Mouse (Mus musculus) macrophage (primary cell): Measurements from ENCODE around the gene Orc2. TPM values are rescaled to one million over a fixed set of nuclear protein-coding genes. Genes with fewer than 3 reads are reported as not detected.

Experiments
- H3K27ac ChIP-seq: fragments of 350-480 bp; formaldehyde crosslinking; 2 replicates; pipeline ENCODE4 v1.9.0; 2021
- H3K36me3 ChIP-seq: fragments of 350-480 bp; formaldehyde crosslinking; 2 replicates; pipeline ENCODE4 v1.9.0; 2021; ENCODE audit errors: inconsistent target
- H3K4me3 ChIP-seq: fragments of 350-480 bp; formaldehyde crosslinking; 2 replicates; pipeline ENCODE4 v1.9.0; 2021; ENCODE audit errors: inconsistent target
- H3K79me2 ChIP-seq: fragments of 350-480 bp; formaldehyde crosslinking; 2 replicates; pipeline ENCODE4 v1.9.0; 2021; ENCODE audit errors: inconsistent target
- WGBS: methylation state at CpG from one replicate; pipeline ENCODE4 v1.1.7; 2026; ENCODE audit warnings: inconsistent platforms; ENCODE audit not compliant: missing documents; 5-methylcytosine and 5-hydroxymethylcytosine counted together
- polyA plus RNA-seq: library from polyadenylated mRNA; stranded (reverse); fragments of 250-400 nt; gene quantifications from 3 replicates; pipeline ENCODE4 v1.2.4, GENCODE M21; 2018; ENCODE audit warnings: inconsistent platforms
- total RNA-seq, 78 experiments: library from RNA; depleted of rRNA; stranded (reverse); fragments of 250-400 nt; gene quantifications; 1 replicate in 9 of 78; 2 replicates in 24 of 78; 3 replicates in 43 of 78; 4 replicates in 2 of 78; pipeline ENCODE4 v1.2.4; 2018; ENCODE audit warnings: inconsistent platforms in 56 of 78

Orc2 gene
- 10 to 100 TPM in 24 of 26 experiments, 1 to 10 TPM in 2; 8.0 to 72.6 (median 29.9) TPM for total RNA-seq (2018; cell fraction: chromatin; rRNA removed)
- total RNA-seq (2018; cell fraction: cytosol; rRNA removed): 10 to 100 TPM; 10.0 to 21.4 (median 16.9) TPM
- 10 to 100 TPM in 16 of 26 experiments, 1 to 10 TPM in 10; 5.2 to 73.3 (median 16.4) TPM for total RNA-seq (2018; cell fraction: nucleus; rRNA removed)
- 16.3 to 31.3 TPM (median 19.8 TPM) in 3 replicates for polyA plus RNA-seq

DNA sequence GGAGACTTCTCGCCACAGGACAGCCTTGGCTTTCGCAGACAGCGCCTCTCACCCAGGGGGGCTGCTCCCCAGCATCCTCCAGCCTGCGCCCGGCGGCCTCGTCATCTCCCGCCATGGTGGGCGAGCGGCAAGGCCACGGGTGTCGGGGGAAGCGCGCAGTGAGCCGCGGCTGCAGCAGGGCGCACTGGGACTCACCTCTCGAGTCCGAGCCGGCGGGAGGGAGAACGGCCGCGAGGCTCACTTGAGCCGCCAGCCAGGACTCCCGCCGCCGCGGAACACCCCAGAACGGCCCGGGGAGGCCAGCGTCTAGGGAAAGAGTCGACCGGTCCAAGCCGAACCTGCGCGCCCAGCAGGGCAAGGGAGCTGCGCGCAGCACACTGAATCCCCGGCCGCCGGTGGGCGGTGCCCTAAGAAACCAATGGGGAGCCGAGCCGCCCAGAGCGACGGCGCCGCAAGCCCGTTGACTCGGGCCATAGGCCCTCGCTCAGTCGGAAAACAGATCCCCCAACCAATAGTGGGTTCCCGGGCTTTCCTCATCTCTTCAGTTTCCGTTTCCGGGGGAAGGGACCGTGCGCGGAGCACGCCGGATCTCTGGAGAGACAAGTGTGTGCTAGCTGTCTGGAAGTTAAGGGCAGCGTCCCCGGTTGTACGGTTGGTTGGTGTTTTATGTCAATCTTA is at the start of gene Orc2:
Gene Orc2 (minus strand): TSS at position 533 of the 678 bp plus-strand sequence.
- 1% methylated on average over 61 of the region's 64 CpGs for WGBS
- Histone ChIP-seq H3K36me3 (peaks cover 7% of the 10 kb centered on the region; the same call in 1 of the 2 replicates), H3K4me3 (peak within 1 kb of the TSS; percentile 85), H3K27ac (no peak within 1 kb of the TSS), H3K79me2 (peaks cover 42% of the 10 kb centered on the region)

DNA sequence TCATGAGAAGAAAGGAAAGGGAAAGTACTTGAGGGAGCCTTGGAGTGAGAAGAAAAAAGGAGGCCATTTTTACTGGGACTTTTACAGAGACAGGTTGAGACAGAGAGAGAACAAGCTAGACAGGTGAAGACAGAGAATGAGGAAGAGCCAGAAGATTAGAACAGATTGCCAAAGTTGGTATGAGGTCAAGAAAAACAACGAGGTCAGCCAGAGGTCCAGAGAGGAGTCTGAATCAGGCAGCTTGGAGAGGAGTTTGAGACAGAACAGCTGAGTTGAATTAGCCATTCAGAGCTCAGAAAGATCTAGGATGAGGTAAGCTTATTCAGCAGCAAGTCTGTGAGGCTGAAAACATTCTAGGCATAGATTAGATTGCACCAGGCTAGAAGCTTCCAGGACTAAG is 36.5 kb upstream of the Orc2 start:
- 93% methylated on average over 1 of the region's 1 CpGs for WGBS
- H3K36me3 ChIP-seq: peaks cover 34% of the 10 kb centered on the region

DNA sequence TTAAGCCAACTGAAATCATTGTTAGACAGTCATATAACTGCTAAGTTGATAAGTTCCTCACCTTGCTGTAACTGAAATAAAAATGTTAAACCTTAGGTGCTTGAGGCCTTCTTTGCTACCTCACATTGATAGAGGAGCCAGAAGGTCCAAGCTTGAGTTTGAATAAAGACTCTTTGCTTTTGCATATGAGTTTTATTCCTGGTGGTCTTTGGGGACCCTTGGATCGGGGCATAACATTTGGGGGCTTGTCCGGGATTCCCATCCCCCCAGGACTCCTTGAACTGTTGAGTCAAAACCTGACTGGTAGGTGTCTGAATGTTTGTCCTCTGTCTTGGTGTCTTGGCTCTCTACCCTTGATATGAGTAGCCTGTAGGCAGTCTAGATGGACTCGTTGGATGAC is 2.3 kb upstream of the Orc2 start:
- H3K36me3 ChIP-seq: no peaks in the 10 kb centered on the region
- H3K27ac ChIP-seq: no peak overlapping the region
- H3K4me3 ChIP-seq: no peak overlapping the region
- peaks cover 26% of the 10 kb centered on the region for H3K79me2 ChIP-seq
- 93% methylated on average over 3 of the region's 3 CpGs for WGBS

More for the DNA sequence above, 36.5 kb upstream of the Orc2 start:
- H3K4me3 ChIP-seq: no peak overlapping the region
- H3K79me2 ChIP-seq: no peaks in the 10 kb centered on the region
- H3K27ac ChIP-seq: no peak overlapping the region

DNA sequence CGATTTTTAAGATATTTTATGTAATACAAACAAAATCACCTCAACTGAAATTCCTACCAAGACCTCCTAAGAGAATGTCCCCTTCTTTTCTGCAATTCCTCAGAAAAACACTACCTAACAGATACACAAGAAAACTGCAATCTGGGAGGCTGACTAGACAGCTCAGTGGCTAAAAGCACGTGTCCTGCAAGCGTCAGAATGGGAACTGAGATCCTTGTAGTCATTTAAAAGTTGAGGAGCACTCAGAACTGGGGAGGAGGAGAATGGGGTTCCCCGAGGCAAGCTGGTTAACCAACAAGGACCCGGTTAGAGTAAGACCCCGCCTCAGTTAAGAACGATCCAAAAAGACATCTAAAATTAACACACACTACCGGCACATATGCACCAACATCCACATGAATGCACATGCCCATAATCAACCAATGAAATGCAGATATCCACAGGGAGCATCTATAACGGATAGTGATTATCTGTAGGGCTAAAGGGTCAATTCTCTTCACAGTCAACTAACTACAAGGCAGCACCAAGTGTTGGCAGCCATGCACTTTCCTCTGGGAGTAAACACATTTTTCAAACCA is 1.0 kb downstream of the Orc2 start:
- Histone ChIP-seq H3K79me2 (peaks cover 42% of the 10 kb centered on the region), H3K27ac (no peak overlapping the region), H3K4me3 (peak overlapping the region; percentile 85), H3K36me3 (peaks cover 12% of the 10 kb centered on the region; the same call in 1 of the 2 replicates)
- 15% methylated on average over 9 of the region's 9 CpGs for WGBS

DNA sequence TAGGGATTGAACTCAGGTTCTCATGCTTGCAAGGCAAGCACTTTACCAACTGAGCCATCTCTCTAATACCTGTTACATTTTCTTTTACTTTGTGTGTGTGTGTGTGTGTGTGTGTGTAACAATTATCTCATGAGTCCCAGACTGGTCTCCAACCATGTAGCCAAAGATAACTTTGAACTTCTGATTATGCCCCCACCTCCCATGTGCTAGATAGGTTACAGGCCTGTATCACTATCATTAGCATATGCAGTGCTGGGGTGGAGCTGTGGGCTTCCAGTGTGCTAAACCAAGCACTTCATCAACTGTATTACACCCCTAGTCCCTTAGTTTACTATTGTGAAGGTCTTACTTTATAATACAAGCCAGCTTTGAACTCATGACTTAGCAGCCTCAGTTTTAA is 1.8 kb downstream of the Orc2 start:
- Histone ChIP-seq H3K36me3 (peaks cover 12% of the 10 kb centered on the region; the same call in 1 of the 2 replicates), H3K27ac (no peak overlapping the region), H3K79me2 (peaks cover 42% of the 10 kb centered on the region), H3K4me3 (no peak overlapping the region)

DNA sequence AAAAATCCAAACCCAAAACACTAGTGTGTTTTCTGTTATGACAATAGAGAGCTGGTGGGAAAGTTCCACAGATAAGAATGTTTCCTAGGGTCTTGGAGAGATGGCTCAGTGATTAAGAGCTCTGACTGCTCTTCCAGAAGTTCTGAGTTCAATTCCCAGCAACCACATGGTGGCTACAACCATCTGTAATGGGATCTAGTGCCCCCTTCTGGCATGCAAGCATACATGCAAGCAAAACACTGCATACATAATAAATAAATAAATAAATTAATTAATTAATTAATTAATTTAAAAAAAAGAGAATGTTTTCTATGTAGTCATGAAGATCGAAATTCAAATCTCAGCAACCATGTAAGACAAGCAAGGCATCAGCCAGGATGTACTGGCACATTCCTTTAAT is 6.2 kb downstream of the Orc2 start:
- H3K36me3 ChIP-seq: peaks cover 25% of the 10 kb centered on the region
- WGBS: 100% methylated on average over 1 of the region's 1 CpGs
- no peak overlapping the region for H3K4me3 ChIP-seq
- H3K79me2 ChIP-seq: peaks cover 31% of the 10 kb centered on the region
- no peak overlapping the region for H3K27ac ChIP-seq

DNA sequence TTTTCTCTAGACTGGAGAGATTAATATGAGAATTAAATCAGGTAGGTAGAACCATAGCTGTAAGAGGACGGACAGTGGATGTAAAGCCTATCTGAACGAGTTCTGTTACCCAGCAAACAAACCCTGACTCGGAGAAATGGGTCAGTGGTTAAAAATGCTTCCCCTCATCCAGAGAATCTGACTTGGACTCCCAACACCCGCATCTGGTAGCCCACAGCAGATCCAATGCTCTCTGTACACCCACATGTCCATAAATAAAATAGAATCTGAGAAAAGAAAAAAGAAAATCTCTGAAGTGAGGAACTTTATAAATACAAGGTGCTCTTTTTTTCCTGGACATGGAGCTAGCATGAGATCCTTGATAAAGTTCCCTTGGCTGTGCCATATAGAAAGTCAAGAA is 7.2 kb downstream of the Orc2 start:
- Histone ChIP-seq H3K27ac (no peak overlapping the region), H3K4me3 (no peak overlapping the region), H3K36me3 (peaks cover 29% of the 10 kb centered on the region), H3K79me2 (peaks cover 20% of the 10 kb centered on the region)
- whole genome bisulfite sequencing: 87% methylated on average over 4 of the region's 4 CpGs

DNA sequence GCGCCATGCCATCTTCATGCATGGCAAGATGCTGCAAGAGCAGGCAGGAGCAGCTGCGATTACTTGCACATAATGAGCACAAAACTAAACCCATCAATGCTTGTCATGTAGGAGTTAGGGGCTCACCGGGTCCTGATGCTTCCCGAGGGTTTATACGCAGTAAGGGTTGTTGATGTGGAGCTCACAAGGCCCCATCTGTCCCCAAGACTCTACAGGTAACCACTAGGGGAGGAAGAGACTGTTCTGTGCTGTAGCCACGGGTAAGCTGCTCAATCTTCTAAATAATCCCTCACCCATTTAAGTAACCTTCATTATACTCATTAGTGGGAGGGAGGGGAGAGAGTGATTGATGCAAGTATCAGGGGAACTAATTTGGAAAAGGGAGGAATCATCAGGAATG is 9.3 kb downstream of the Orc2 start:
- WGBS: 98% methylated on average over 6 of the region's 6 CpGs
- Histone ChIP-seq H3K36me3 (peaks cover 35% of the 10 kb centered on the region), H3K79me2 (peaks cover 3% of the 10 kb centered on the region; the same call in 1 of the 2 replicates)

DNA sequence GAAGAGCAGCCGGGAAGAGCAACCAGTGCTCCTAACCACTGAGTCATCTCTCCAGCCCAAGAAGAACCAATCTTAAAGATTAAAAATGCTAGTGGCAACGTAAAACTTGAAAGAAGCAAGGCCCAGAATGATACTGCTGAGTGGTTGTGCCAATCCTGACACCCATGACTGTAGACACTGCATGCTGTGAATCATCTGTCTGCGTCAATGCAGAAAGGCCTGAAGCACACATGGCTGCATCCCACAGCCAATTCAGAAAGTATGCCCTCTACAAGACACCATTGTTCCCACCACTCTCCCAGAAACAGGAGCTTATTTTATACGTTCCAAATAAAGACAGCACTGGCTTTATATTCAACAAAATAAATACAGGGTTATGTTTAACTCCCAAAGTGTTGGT is 22.3 kb downstream of the Orc2 start:
- peaks cover 33% of the 10 kb centered on the region; the same call in 1 of the 2 replicates for H3K36me3 ChIP-seq
- WGBS: 94% methylated on average over 4 of the region's 4 CpGs
- H3K4me3 ChIP-seq: no peak overlapping the region

More for the DNA sequence above, 9.3 kb downstream of the Orc2 start:
- H3K4me3 ChIP-seq: no peak overlapping the region
- H3K27ac ChIP-seq: no peak overlapping the region

DNA sequence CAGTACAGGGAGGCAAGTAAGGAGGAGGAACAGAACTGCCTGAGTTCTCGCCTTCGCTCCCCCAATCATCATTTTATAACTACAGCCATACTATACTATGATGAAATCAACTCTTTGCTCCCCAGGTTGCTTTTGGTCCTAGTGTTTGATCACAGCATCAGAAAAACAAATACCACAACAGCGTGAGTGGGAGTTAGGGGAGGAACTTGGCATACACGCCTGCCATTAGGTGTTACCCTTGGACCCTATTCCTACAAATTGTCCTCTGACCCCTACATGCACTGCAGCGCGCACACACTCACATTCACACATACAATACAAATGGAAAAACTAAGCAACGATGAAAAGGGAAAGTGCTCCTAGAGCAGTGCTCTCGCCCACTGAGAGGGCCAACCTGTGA is 29.2 kb downstream of the Orc2 start:
- Histone ChIP-seq H3K36me3 (peaks cover 52% of the 10 kb centered on the region), H3K4me3 (no peak overlapping the region), H3K79me2 (no peaks in the 10 kb centered on the region), H3K27ac (no peak overlapping the region)
- 96% methylated on average over 6 of the region's 8 CpGs for WGBS

More for the DNA sequence above, 22.3 kb downstream of the Orc2 start:
- Histone ChIP-seq H3K27ac (no peak overlapping the region), H3K79me2 (no peaks in the 10 kb centered on the region)

DNA sequence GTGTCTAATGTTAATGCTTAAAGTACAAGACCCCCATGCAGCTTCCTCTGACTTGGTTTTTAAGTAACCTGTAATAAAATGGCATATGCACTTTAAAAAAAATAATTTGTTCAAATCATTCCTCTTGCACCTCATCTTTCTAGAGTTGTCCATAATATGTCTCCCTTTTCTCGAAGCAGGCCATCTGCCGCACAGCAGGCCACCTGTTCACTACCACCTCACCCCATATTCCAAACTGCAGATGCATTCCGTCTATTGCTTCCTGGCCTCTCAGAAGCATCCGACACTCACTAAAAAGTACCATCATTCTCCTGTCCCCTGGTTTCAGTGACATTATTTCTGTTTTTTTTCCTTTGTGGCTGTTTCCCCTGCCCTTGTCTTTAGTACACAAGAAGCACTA is 39.3 kb downstream of the Orc2 start:
- 98% methylated on average over 4 of the region's 4 CpGs for WGBS
- H3K36me3 ChIP-seq: peaks cover 59% of the 10 kb centered on the region
- H3K79me2 ChIP-seq: no peaks in the 10 kb centered on the region
- no peak overlapping the region for H3K27ac ChIP-seq
- no peak overlapping the region for H3K4me3 ChIP-seq

DNA sequence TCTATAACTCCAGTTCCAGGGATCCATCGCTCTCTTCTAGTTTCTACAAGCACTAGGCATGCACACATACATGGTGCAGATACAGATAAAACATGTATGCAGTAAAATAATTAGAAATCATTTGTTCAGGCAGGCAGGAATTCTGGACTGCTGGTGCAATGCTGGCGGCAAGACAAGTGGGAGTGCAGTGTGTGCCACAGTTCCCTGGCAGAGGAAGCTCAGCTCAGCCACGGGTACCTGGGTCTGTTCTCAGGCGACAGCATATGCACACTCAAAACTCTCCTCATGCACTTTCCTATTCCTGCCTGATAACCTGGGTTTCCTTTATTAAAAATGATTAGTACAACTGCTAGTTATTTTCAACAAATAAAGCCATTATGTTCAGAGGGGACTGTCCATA is 39.9 kb downstream of the Orc2 start:
- H3K36me3 ChIP-seq: peaks cover 59% of the 10 kb centered on the region
- no peak overlapping the region for H3K4me3 ChIP-seq
- H3K79me2 ChIP-seq: no peaks in the 10 kb centered on the region
- no peak overlapping the region for H3K27ac ChIP-seq
- 93% methylated on average over 4 of the region's 4 CpGs for WGBS

DNA sequence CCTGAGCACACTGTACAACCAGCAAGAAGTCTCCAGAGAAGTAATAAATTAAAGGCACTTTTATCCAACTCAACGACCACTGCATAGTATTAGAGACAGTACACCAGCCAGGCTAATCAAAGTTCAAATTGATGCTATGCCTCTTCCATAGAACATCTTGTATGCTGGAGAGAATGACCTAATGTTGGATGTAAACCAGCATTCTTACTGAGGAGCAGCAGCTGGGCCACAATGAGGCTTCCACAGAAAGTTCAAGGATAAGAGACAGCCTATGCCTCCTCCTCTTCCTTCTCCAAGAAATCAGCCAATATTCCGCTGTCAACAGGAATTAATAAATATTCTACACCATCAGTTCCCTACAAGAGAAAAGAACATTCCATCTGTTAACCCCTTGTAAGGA is 41.0 kb downstream of the Orc2 start:
- Histone ChIP-seq H3K79me2 (no peaks in the 10 kb centered on the region), H3K36me3 (peaks cover 48% of the 10 kb centered on the region; the same call in 1 of the 2 replicates), H3K27ac (no peak overlapping the region), H3K4me3 (no peak overlapping the region)
- 96% methylated on average over 2 of the region's 2 CpGs for WGBS

DNA sequence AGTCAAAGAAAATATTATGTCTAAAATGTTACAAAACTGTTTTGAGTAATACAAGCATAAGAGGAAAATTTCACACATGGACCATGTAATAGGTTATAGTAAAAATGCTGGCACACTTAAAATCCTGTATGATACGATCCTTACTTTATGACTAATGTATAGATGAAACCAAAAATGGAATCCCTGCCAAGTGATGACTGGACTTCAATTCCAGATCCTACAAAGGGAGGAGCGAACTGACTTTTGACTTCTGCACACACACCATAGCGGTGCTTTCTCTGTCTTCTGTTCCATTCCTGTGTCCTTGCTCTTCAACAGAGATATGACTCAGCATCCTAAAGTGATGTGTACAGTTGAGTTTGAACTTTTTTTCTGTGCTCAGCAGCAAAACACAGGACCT is 44.3 kb downstream of the Orc2 start:
- H3K36me3 ChIP-seq: peaks cover 49% of the 10 kb centered on the region; the same call in 1 of the 2 replicates
- no peak overlapping the region for H3K4me3 ChIP-seq
- H3K27ac ChIP-seq: no peak overlapping the region
- H3K79me2 ChIP-seq: no peaks in the 10 kb centered on the region
- 100% methylated on average over 3 of the region's 3 CpGs for WGBS

DNA sequence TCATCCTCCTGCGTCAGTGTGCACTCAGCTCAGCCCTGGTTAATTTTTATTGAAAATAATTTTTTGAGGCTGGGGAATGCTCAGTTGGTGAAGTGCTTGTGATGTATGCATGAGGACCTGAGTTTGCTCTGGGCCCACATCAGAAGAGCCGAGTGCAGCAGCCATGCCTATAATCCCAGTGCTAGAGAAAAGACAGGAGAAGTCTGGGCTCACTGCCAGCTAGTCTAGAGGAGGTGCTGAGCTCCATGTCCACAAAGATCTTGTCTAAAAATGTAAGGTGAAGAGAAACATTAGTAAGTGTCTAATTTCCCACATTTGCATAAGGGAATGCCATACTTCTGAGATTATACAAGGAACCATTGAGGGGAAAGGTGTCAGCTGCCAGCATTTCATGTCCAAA is 46.0 kb downstream of the Orc2 start:
- Histone ChIP-seq H3K27ac (no peak overlapping the region), H3K79me2 (no peaks in the 10 kb centered on the region), H3K4me3 (no peak overlapping the region), H3K36me3 (peaks cover 34% of the 10 kb centered on the region; the same call in 1 of the 2 replicates)
- 100% methylated on average over 2 of the region's 2 CpGs for WGBS
